Mouse (Mus musculus) testis, adult 2 months (tissue): ENCODE measurements around the gene Grb14. TPM values are rescaled to one million over a fixed set of nuclear protein-coding genes. Genes with fewer than 3 reads are reported as not detected.
A peak's percentile ranks its signal among the peaks of the same experiment; 100 is the strongest.

ENCODE experiments used
- H3K27ac ChIP-seq: fragments of 200-500 bp; 2 replicates; pipeline ENCODE4 v1.5.1; 2012; ENCODE audit warnings: low read depth, low read length; ENCODE audit not compliant: control insufficient read depth, insufficient read depth
- H3K27me3 ChIP-seq: fragments of 200-500 bp; 2 replicates; pipeline ENCODE4 v1.6.1; 2012; ENCODE audit warnings: mild to moderate bottlenecking, low read length, moderate library complexity; ENCODE audit not compliant: control insufficient read depth, insufficient read depth
- H3K36me3 ChIP-seq: fragments of 200-500 bp; 2 replicates; pipeline ENCODE4 v1.6.1; 2012; ENCODE audit warnings: mild to moderate bottlenecking, low read length; ENCODE audit not compliant: control insufficient read depth, insufficient read depth
- H3K4me1 ChIP-seq: fragments of 200-500 bp; 2 replicates; pipeline ENCODE4 v1.6.1; 2012; ENCODE audit warnings: low read length; ENCODE audit not compliant: control insufficient read depth, insufficient read depth
- H3K4me3 ChIP-seq: fragments of 200-500 bp; 2 replicates; pipeline ENCODE4 v1.5.1; 2012; ENCODE audit warnings: low read depth, mild to moderate bottlenecking, low read length, moderate library complexity, mixed read lengths; ENCODE audit not compliant: control insufficient read depth
- CTCF ChIP-seq: fragments of 200-500 bp; IDR thresholded peaks from 2 replicates; pipeline ENCODE4 v1.5.1; 2012; ENCODE audit warnings: low read depth, mild to moderate bottlenecking, inconsistent platforms, low read length, moderate library complexity; ENCODE audit not compliant: control insufficient read depth, insufficient read depth, insufficient replicate concordance
- POLR2A ChIP-seq: fragments of 200-500 bp; IDR thresholded peaks from 2 replicates; pipeline ENCODE4 v1.6.1; 2012; ENCODE audit warnings: low read depth, mild to moderate bottlenecking, inconsistent platforms, low read length, moderate library complexity; ENCODE audit not compliant: control insufficient read depth
- polyA plus RNA-seq: library from polyadenylated mRNA; depleted of rRNA; stranded (reverse); fragments of >200 nt; gene quantifications from 2 replicates; pipeline ENCODE4 v1.2.3, GENCODE M21; 2012

Gene Grb14
- polyA plus RNA-seq, 1 experiment = 6.2 TPM

DNA sequence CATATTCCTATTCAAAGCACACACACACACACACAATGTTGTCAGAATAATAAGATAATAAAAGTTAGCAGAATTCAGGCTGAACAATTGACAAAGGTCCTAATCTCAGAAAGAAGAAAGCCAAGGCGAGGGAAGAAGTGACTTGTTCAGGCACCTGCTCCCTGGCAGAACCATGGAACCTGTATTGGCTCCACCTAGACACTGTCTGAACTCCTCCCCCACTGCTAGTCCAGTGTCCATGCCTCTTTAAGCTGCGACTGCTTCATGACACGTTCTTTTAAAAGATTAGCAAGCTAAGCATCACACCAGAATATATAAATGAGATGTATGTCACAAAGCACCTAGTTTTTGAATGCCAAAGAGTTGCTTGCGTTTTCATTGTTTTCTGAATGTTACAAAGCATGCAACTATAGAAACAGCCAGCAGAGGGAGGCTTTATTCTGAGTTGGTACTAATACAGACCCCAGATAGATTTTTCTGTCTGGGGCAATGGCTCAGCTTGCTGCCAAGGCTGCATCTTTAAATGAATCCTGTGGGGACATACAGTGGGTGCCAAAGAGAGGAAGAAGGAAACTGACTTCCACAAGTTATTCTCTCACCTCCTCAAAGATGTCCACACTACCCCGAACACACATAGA lies 59.4 kb downstream of the Grb14 start:
- no peak overlapping the region for H3K27ac ChIP-seq
- H3K4me1 ChIP-seq = no peaks in the 10 kb centered on the region
- TF ChIP-seq POLR2A (no peak), CTCF (no peak)
- H3K27me3 ChIP-seq = no peaks in the 10 kb centered on the region
- H3K4me3 ChIP-seq = no peak overlapping the region
- H3K36me3 ChIP-seq = no peaks in the 10 kb centered on the region

DNA sequence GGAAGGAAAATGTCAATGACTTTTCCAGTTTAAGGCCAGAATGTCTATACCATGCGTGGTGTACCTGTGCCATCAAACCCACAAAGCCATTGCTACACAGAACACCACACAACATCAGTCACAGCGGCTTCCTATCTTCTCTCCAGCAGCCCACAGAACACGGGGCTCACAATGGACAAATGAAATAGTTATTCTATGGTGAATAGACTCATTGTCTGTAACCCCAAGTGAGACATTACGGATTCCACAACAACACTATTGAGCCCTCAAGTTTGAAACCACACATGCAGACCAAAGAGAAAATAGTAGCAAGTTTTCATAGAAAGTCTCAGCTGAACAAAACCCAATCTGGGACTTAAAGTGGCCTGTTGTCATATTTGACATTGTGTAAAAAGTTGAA lies 62.6 kb downstream of the Grb14 start:
- H3K27ac ChIP-seq = peak overlapping the region; percentile 77
- H3K4me3 ChIP-seq = no peak overlapping the region
- TF ChIP-seq POLR2A = no peak
- no peak for TF ChIP-seq CTCF
- H3K36me3 ChIP-seq = no peaks in the 10 kb centered on the region
- H3K4me1 ChIP-seq = no peaks in the 10 kb centered on the region
- no peaks in the 10 kb centered on the region for H3K27me3 ChIP-seq

DNA sequence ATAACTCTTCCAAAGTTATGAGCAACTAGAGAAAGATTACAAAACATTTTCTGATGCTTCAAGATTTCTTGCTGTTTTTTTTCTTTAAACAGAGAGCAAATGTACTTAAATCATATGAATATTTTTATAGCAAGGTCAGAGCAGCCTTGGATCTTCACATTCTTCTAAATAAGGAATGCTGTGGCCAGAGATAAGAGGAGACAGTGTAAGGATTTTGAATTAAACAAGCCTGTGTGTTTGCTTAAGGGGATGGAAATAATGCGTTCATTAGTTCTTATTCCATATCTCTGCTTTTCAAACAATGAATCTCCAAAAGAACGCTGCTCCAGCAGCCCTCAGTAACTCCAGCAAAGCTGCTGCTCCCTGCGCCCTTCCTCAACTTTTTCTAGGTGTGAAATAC lies 63.4 kb downstream of the Grb14 start:
- Histone ChIP-seq H3K27me3 (no peaks in the 10 kb centered on the region), H3K4me1 (no peaks in the 10 kb centered on the region), H3K4me3 (no peak overlapping the region), H3K27ac (peak overlapping the region; percentile 67; the same call in 1 of the 2 replicates), H3K36me3 (no peaks in the 10 kb centered on the region)
- TF ChIP-seq CTCF = no peak
- no peak for TF ChIP-seq POLR2A

DNA sequence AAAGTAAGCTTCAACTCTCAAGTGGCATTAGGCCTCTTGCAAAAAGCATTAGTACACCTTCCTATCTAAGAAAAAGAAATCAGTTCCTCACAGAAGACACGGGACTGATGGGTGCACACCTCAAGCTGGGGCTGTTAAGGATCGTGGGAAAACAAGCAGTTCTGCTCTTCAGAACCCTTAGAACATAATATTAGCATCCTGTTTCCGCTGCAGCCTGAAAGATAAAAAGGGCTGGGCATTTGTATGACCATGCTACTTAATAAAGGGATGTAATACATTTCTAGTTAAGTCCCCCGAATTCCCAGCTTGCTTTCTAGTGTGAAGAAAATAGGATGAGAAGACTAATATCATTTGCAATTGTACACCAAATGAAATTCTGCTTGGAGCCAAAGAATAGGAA lies 65.1 kb downstream of the Grb14 start:
- Histone ChIP-seq H3K36me3 (no peaks in the 10 kb centered on the region), H3K27ac (no peak overlapping the region; the same call in 1 of the 2 replicates), H3K4me1 (no peaks in the 10 kb centered on the region), H3K27me3 (no peaks in the 10 kb centered on the region), H3K4me3 (no peak overlapping the region)
- no peak for TF ChIP-seq POLR2A
- no peak for TF ChIP-seq CTCF

DNA sequence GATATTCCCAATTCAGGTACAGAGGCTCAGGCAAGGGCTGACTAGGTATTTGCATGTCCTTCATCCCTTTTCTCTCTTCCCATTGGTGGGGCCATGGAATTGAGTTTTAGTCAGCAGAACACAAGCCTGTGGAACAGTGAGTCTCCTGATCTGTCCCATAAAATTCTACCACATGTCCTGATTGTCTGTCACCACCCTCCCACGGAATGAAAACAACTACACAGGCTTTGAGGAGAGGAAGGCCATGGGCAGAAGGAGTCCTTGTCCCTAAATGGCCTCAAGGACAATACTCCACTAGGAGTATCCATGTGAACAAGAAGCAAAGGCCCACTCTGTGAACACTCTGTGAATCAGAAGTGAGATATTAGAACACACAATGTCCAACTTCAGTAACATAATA lies 69.3 kb downstream of the Grb14 start:
- H3K27ac ChIP-seq = no peak overlapping the region
- H3K27me3 ChIP-seq = no peaks in the 10 kb centered on the region
- no peaks in the 10 kb centered on the region for H3K36me3 ChIP-seq
- no peak overlapping the region for H3K4me3 ChIP-seq
- no peaks in the 10 kb centered on the region for H3K4me1 ChIP-seq
- TF ChIP-seq POLR2A = no peak
- TF ChIP-seq CTCF = no peak

DNA sequence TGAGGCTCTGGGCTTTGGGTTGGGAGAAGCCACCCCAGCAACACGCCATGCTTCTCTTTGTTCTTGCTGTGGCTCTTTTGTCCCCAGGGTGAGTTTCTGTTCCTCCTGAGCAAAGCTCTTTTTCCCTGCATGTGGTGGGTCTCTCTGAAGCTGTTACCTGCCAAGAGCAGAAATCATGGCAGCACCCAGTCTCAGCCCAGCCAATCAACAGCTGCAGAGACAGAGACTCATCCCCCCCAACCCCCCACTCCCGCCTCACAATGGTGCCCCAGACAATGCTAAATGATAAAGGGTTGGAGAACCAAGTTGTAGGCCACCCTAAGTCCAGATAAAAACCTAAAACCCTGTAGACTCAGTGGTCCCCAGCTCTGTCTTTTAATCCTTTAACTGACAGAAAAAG lies 75.6 kb downstream of the Grb14 start:
- Histone ChIP-seq H3K27me3 (no peaks in the 10 kb centered on the region), H3K4me3 (no peak overlapping the region), H3K4me1 (no peaks in the 10 kb centered on the region), H3K36me3 (no peaks in the 10 kb centered on the region), H3K27ac (no peak overlapping the region)
- TF ChIP-seq POLR2A (no peak), CTCF (no peak)

DNA sequence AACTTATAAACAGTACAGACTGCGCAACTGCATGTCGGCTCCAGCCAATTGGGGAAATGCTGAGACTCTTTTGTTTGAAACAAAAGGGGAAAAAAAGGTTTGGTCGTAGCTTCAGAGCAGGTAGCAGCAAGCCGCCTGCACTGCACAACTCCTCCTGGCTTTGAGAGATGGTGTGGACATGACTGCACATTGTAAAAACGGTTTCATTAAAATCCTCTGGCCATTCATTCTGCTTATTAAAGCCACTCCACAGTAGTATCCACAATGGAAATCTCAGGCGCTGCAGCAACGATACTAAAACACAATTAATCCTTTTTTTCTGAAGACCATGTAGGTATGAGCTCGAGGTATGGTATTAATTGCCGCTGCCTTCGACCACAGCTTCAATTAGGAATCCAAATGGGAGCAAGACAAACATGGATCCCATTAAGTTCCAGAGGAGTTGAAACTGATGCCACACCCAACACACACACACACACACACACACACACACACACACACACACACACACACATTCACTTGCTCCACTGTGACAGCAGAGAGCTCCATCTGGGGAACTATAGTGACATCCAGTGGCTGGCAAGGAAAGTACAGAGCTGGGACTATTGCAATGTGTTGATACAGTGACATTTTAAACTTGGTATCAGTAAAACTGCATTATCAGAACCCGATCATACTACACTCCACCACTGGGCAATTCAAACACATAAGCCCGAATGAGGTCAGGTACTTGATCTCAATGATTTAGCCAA lies 76.2 kb downstream of the Grb14 start:
- Histone ChIP-seq H3K4me3 (no peak overlapping the region), H3K27ac (no peak overlapping the region), H3K36me3 (no peaks in the 10 kb centered on the region), H3K27me3 (no peaks in the 10 kb centered on the region), H3K4me1 (no peaks in the 10 kb centered on the region)
- TF ChIP-seq POLR2A = no peak
- no peak for TF ChIP-seq CTCF
